Mouse (Mus musculus) erythroblast, embryonic 14.5 days (primary cell): ENCODE results near the gene Mtch2. TPM values are rescaled to one million over a fixed set of nuclear protein-coding genes. Genes with fewer than 3 reads are reported as not detected.
"Not testable (repeated sequence)": the region's sequence is repeated elsewhere in the genome, so short reads cannot be mapped to it uniquely, and the experiment has no call there.

ENCODE experiments used
- H3K27me3 ChIP-seq: 2 replicates; pipeline ENCODE4 v1.6.1; 2012; ENCODE audit warnings: inconsistent platforms; ENCODE audit not compliant: control insufficient read depth
- H3K36me3 ChIP-seq: 2 replicates; pipeline ENCODE4 v1.6.1; 2012; ENCODE audit warnings: mild to moderate bottlenecking, inconsistent platforms; ENCODE audit not compliant: control insufficient read depth
- H3K4me1 ChIP-seq: 2 replicates; pipeline ENCODE4 v1.6.1; 2012; ENCODE audit warnings: inconsistent platforms; ENCODE audit not compliant: control insufficient read depth
- H3K4me3 ChIP-seq: replicated peaks from 2 replicates; pipeline ENCODE3; 2012; ENCODE audit warnings: moderate library complexity, mild to moderate bottlenecking, inconsistent platforms
- H3K9me3 ChIP-seq: 2 replicates; pipeline ENCODE4 v1.6.1; 2012; ENCODE audit warnings: low read length, inconsistent platforms, mixed read lengths; ENCODE audit not compliant: control insufficient read depth
- GATA1 ChIP-seq: IDR thresholded peaks from 2 replicates; pipeline ENCODE4 v1.6.1; 2012; ENCODE audit warnings: low read length, inconsistent platforms, mixed read lengths
- TAL1 ChIP-seq: IDR thresholded peaks from 3 replicates; pipeline ENCODE4 v1.6.1; 2012; ENCODE audit warnings: low read length, inconsistent platforms, mixed read lengths
- polyA plus RNA-seq: library from polyadenylated mRNA; stranded (reverse); fragments of >175 nt; gene quantifications from 2 replicates; pipeline ENCODE4 v1.2.3, GENCODE M21; 2012

Mtch2 gene
- 1.8 and 1.9 TPM in 2 replicates for polyA plus RNA-seq

DNA sequence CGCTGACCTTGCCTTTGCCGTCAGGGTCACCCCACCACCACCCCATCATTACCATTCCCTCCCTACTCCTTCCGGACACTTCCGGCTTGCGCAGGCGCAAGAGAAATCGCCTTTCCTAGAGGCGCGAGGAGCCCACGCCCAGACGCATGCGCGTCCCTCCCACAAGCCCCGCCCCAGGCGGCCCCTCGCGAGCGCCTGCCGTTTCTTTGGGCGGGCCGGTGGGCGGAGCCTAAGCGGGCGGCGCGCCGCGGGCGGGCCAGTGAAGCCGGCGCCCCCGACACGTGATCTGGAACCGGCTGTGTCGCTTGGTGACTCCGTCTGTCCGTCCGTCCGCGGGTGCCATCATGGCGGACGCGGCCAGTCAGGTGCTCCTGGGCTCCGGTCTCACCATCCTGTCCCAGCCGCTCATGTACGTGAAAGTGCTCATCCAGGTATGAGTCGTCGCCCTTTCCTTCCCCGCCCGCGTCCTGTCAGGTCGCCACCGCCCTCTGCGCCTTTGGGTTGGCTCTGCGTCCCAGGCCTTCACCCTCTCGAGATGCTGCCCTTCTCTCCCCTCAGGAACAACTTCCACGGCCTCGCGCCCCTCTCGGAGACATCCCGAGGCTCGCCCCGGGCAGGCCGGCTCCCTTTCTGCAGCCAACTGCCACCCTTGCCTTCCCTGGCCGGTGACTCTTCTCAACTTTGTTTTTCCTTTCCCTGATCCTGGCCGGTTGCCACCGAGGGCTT lies at the start of gene Mtch2:
Gene Mtch2 (plus strand): TSS at position 201 of the 726 bp plus-strand sequence.
- Histone ChIP-seq H3K27me3 (no peaks in the 10 kb centered on the region), H3K36me3 (peaks cover 29% of the 10 kb centered on the region), H3K9me3 (no peaks in the 10 kb centered on the region), H3K4me1 (peaks cover 46% of the 10 kb centered on the region), H3K4me3 (peak within 1 kb of the TSS; percentile 89)
- no peak for TF ChIP-seq TAL1
- TF ChIP-seq GATA1, result no peak

DNA sequence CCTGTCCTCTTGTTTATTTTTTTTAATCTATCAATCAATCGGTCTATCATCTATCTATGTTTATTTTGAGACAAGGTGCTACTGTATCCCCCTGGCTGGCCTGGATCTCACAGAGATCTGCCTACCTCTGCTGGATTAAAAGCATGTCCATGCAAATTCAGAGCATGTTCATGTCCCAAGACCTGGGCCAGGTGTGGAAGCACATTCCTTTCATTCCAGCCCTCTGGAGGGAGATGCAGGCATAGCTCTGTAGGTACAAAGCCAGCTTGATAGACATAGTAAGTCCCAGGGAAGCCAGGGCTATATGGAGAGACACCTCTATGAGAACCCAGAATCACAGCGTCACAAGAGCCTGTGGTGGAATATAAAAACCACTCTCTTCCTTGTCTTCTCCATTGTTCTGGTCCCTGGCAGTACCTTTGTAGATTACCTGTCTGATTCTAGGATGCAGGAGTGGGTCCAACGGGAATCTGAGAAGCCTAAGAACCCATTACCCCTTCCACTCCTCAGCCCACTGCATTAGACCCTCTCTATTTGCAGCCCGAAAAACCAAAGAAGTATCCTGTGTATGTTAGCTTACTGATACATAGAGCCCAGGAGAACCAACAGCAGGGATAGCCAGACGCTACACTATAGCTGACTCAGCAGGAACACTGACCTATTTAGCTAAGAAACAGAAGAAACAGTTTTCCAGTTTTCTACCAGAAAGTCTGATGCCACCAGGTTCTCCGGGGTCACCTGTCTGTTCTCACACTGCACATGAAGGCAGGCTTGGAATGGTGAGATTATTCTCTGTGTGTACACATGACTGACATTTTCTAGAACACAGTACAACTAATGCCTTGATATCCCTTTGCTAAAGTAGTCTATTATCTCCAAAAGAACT lies 38.5 kb upstream of the Mtch2 start:
- no peaks in the 10 kb centered on the region for H3K27me3 ChIP-seq
- no peaks in the 10 kb centered on the region for H3K9me3 ChIP-seq
- TF ChIP-seq GATA1 (no peak), TAL1 (no peak)
- no peak overlapping the region for H3K4me3 ChIP-seq
- no peaks in the 10 kb centered on the region for H3K4me1 ChIP-seq
- H3K36me3 ChIP-seq, result no peaks in the 10 kb centered on the region

DNA sequence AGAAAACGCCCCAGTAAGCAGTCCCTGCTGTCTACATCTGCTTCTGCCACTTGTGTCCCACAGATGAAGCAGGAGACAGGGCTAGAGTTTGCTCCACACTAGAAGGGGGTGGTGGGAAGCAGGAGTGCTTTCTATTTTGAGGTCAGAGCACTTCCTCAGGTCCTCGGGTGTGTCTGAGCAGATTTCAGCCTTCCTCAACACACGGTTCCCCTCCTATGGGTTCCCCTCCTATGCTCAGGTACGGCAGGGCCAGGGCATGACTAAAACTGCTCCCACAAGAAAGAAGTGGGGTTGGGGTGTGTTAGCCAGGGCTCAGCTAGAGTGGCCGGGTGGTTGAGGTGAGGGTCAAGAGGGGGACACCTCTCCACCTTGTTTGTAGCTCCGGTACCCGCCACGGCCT lies 36.2 kb upstream of the Mtch2 start:
- H3K36me3 ChIP-seq, result no peaks in the 10 kb centered on the region
- no peaks in the 10 kb centered on the region for H3K9me3 ChIP-seq
- no peaks in the 10 kb centered on the region for H3K27me3 ChIP-seq
- TF ChIP-seq GATA1, result no peak
- TF ChIP-seq TAL1, result no peak
- no peak overlapping the region for H3K4me3 ChIP-seq
- no peaks in the 10 kb centered on the region for H3K4me1 ChIP-seq

DNA sequence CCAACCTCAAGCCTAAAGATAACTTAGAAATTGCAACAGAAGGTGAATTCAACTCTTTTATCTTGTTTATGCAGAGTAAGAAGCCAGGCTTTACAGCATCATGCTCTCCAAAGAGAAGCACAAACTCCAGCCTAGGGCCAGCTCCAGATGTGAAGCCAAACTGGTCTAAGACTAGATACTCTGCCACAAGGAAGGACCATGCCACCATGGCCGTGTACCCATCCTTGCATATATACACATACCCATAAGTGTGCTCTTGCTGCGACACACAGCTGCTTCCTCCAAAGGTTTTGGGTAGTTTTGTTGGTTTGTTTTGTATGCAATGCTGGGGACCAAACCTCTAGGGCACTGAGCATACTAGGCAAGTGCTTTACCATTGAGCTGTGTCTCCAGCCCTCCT lies 31.7 kb upstream of the Mtch2 start:
- H3K27me3 ChIP-seq, result no peaks in the 10 kb centered on the region
- H3K4me1 ChIP-seq, result no peaks in the 10 kb centered on the region
- no peak overlapping the region for H3K4me3 ChIP-seq
- no peaks in the 10 kb centered on the region for H3K36me3 ChIP-seq
- H3K9me3 ChIP-seq, result no peaks in the 10 kb centered on the region
- TF ChIP-seq TAL1, result no peak
- no peak for TF ChIP-seq GATA1

DNA sequence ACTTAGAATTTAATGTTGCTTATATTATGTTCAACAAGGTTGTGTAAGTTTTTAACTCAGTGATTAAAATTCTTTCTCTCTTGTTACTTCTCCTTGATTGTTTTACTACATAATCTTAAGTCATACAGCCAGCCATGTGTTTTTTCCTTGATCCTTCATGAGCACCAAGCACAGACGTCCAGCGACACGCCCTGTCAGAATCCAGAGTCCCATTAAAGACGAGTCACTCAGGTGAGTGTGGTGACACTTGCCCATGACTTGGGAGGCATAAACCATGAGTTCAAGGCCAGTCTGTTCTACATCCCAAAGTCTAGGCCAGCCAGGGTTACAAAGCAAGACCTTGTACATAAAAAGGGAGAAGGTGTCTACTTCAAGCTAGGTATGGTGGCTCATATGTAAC lies 30.8 kb upstream of the Mtch2 start:
- TF ChIP-seq GATA1, result no peak
- no peak for TF ChIP-seq TAL1

DNA sequence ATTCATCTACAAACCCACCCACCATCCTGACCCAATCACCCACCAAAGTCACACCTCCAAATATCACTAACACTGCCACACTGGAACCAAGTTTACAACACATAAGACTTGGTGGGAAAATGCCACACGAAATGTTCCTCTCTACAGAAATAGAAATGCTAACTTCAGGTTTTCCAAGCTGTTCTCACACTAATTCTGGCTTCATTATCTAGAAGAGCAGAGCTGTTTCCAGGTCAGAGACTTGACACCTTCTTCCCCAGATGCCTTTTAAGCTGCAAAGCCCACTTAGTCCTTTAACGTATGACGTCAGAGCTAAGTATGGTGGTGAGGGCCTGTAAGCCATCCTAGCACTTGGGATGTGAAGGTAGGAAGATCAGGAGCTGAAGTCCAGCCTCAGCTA lies 28.2 kb upstream of the Mtch2 start:
- H3K27me3 ChIP-seq, result no peaks in the 10 kb centered on the region
- no peaks in the 10 kb centered on the region for H3K4me1 ChIP-seq
- H3K36me3 ChIP-seq, result no peaks in the 10 kb centered on the region
- H3K4me3 ChIP-seq, result no peak overlapping the region
- no peak for TF ChIP-seq GATA1
- TF ChIP-seq TAL1, result no peak
- no peaks in the 10 kb centered on the region for H3K9me3 ChIP-seq

More for the DNA sequence above, 30.8 kb upstream of the Mtch2 start:
- Histone ChIP-seq H3K4me3 (no peak overlapping the region), H3K9me3 (no peaks in the 10 kb centered on the region), H3K27me3 (no peaks in the 10 kb centered on the region), H3K36me3 (no peaks in the 10 kb centered on the region), H3K4me1 (no peaks in the 10 kb centered on the region)

DNA sequence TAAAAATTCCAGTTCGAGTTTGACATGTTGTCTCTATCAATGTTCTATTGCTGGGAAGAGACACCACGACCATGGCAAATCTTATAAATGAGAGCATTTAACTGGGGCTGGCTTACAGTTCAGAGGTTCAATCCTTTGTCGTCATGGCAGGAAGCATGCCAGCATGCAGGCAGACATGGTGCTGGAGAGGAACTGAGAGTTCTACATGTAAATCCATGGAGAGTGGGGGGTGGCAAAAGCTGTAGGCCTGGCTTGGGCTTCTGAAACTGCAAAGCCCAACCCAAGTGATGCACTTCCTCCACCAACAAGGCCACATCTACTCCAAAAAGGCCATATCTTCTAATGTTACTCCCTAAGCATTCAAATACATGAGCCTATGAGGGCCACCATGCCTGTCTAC lies 26.1 kb upstream of the Mtch2 start:
- Histone ChIP-seq H3K36me3 (no peaks in the 10 kb centered on the region), H3K4me3 (no peak overlapping the region), H3K9me3 (no peaks in the 10 kb centered on the region), H3K27me3 (no peaks in the 10 kb centered on the region), H3K4me1 (no peaks in the 10 kb centered on the region)
- TF ChIP-seq GATA1 (no peak), TAL1 (no peak)

DNA sequence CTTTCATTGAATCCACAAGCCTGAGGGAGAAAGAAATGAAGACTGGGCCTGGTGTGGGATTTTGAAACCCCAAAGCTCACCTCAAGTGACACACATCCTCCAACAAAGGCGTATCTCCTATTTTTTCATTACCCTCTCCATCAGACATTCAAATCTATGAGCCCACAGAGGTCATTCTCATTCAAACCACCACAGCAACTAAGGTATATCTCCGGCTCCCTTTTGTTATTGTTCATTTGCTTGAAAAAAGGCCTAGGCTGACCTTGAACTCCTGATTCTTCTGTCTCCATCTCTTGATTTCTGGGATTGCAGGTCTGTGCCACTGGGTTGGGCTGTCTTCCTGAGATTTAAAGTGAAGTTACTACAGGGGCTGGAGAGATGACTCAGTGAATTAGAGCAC lies 24.0 kb upstream of the Mtch2 start:
- Histone ChIP-seq H3K36me3 (no peaks in the 10 kb centered on the region), H3K4me3 (no peak overlapping the region), H3K4me1 (no peaks in the 10 kb centered on the region), H3K9me3 (no peaks in the 10 kb centered on the region), H3K27me3 (no peaks in the 10 kb centered on the region)
- TF ChIP-seq TAL1 (no peak), GATA1 (no peak)

DNA sequence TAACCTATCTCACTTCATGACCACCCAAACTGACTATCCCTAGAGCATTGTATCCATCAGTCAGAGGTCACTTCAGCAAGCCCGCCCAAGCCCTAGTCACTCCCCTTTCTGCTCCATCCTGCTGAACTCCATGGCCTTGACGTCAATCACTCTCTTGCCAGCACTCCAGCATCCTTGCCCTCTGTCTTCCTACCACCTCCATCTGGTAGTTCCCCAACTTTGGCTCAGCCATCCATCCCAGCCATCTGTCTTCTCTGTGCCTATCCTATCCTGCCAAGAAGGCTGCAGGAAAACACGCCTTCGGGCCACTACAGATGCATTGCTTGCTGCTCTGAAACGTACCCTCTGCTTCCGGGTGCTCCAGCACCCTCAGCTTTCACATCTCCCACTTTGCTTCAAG lies 23.2 kb upstream of the Mtch2 start:
- H3K27me3 ChIP-seq, result no peaks in the 10 kb centered on the region

DNA sequence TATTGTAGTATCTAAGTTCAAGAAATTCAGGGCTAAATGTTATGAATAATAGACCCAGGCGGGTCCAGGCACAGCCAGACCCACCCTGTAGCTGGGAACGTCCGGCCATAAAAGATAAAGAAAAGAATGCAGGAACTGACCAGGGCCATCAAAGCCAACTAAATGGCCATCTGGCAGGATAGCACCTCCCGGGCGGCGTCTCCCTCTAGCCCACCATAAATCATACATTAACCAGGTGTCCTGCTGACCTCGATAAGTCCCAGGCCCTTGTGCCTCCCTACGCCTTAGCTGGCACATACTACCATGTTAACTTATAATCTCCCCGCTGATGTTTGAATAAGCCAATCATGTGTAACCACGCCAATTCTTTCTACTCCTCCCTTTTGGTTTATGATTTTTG lies 22.4 kb upstream of the Mtch2 start:
- H3K36me3 ChIP-seq, H3K4me3 ChIP-seq, H3K4me1 ChIP-seq, H3K9me3 ChIP-seq, H3K27me3 ChIP-seq: not testable (repeated sequence)

More for the DNA sequence above, 23.2 kb upstream of the Mtch2 start:
- TF ChIP-seq GATA1, result no peak
- no peak for TF ChIP-seq TAL1
- Histone ChIP-seq H3K4me1 (no peaks in the 10 kb centered on the region; the same call in 1 of the 2 replicates), H3K36me3 (no peaks in the 10 kb centered on the region), H3K9me3 (no peaks in the 10 kb centered on the region), H3K4me3 (no peak overlapping the region)
